Mouse (Mus musculus) left cerebral cortex, adult 9 months (tissue): ENCODE measurements around the gene Arl5b.

Source experiments
- DNase-seq, 2 experiments: peaks; one replicate each; pipeline ENCODE4 v3.0.0; 2022; ENCODE audit warnings: low spot score in 2 of 2

The Arl5b gene

GRCm38 (mm10) chr2:15049117-15049873, at the start of gene Arl5b:
TSS of gene Arl5b (plus strand) at chr2:15049395.
- DNase-seq, result peak; percentile 80 to 96

- DNase-seq, result no peak
These were observed 41.7 kb upstream of the Arl5b start for GRCm38 (mm10) chr2:15007531-15007930.

GRCm38 (mm10) chr2:15008072-15008471, 41.1 kb upstream of the Arl5b start:
- DNase-seq, result no peak

- no peak for DNase-seq
These were observed 22.4 kb upstream of the Arl5b start for GRCm38 (mm10) chr2:15026817-15027216.

- DNase-seq, result no peak
These were observed 21.4 kb upstream of the Arl5b start for GRCm38 (mm10) chr2:15027816-15028215.

GRCm38 (mm10) chr2:15038705-15039104, 10.5 kb upstream of the Arl5b start:
- no peak for DNase-seq

- DNase-seq, result peak in 1 of 2 experiments; percentile 22
These were observed 8.9 kb upstream of the Arl5b start for GRCm38 (mm10) chr2:15040326-15040725.

GRCm38 (mm10) chr2:15054496-15054895, 5.3 kb downstream of the Arl5b start:
- DNase-seq, result no peak

- peak; percentile 75 to 93 for DNase-seq
These were observed 5.9 kb downstream of the Arl5b start, which contains the start of gene Nsun6 for GRCm38 (mm10) chr2:15054945-15055637. TSS of gene Nsun6 (minus strand) at chr2:15055069.

GRCm38 (mm10) chr2:15055741-15056151, 6.6 kb downstream of the Arl5b start:
- no peak for DNase-seq

GRCm38 (mm10) chr2:15058227-15058626, 9.0 kb downstream of the Arl5b start:
- no peak for DNase-seq

GRCm38 (mm10) chr2:15060856-15061255, 11.7 kb downstream of the Arl5b start:
- DNase-seq, result no peak

- no peak for DNase-seq
These were observed 14.6 kb downstream of the Arl5b start for GRCm38 (mm10) chr2:15063815-15064214.

- DNase-seq, result no peak
These were observed 15.4 kb downstream of the Arl5b start for GRCm38 (mm10) chr2:15064380-15065269.

- DNase-seq, result no peak
These were observed 16.3 kb downstream of the Arl5b start for GRCm38 (mm10) chr2:15065447-15065846.

GRCm38 (mm10) chr2:15067091-15067490, 17.9 kb downstream of the Arl5b start:
- no peak for DNase-seq

- no peak for DNase-seq
These were observed 34.5 kb downstream of the Arl5b start for GRCm38 (mm10) chr2:15083702-15084101.

GRCm38 (mm10) chr2:15087308-15087707, 38.1 kb downstream of the Arl5b start:
- no peak for DNase-seq

GRCm38 (mm10) chr2:15096514-15097090, 47.4 kb downstream of the Arl5b start:
- no peak for DNase-seq

GRCm38 (mm10) chr2:15104386-15104785, 55.2 kb downstream of the Arl5b start:
- no peak for DNase-seq

GRCm38 (mm10) chr2:15111290-15111689, 62.1 kb downstream of the Arl5b start:
- DNase-seq, result no peak
